Mouse (Mus musculus): ENCODE results near the gene Tas1r1. TPM values are rescaled to one million over a fixed set of nuclear protein-coding genes. Genes with fewer than 3 reads are reported as not detected.

The Tas1r1 gene
- polyA plus RNA-seq, 1 experiment from 2014 or later: 1.3 TPM

GRCm38 (mm10) chr4:152020024-152020423 lies 18.3 kb downstream of the Tas1r1 start:
- WGBS: 93% methylated on average over 21 of the region's 21 CpGs
- H3K4me2 ChIP-seq: no peak overlapping the region
- H3K9me3 ChIP-seq: no peaks in the 10 kb centered on the region
- peaks cover 22% of the 10 kb centered on the region for H3K4me1 ChIP-seq (replicated peaks)
- no peak overlapping the region for H3K9ac ChIP-seq
- peaks cover 77% of the 10 kb centered on the region for H3K36me3 ChIP-seq
- no peaks in the 10 kb centered on the region for H3K27me3 ChIP-seq
- no peak for ATAC-seq (ENCODE audit: low read depth)
- no peak overlapping the region for H3K4me3 ChIP-seq
- H3K27ac ChIP-seq (replicated peaks): no peak overlapping the region

GRCm38 (mm10) chr4:152019073-152019472 lies 19.3 kb downstream of the Tas1r1 start:
- no peak for ATAC-seq (ENCODE audit: low read depth)
- Histone ChIP-seq H3K4me3 (no peak overlapping the region), H3K4me1 (replicated peaks) (peaks cover 13% of the 10 kb centered on the region), H3K27me3 (no peaks in the 10 kb centered on the region), H3K36me3 (peaks cover 76% of the 10 kb centered on the region), H3K9me3 (no peaks in the 10 kb centered on the region), H3K27ac (replicated peaks) (no peak overlapping the region), H3K9ac (no peak overlapping the region), H3K4me2 (no peak overlapping the region)
- 85% methylated on average over 6 of the region's 6 CpGs for WGBS

- WGBS: 84% methylated on average over 12 of the region's 12 CpGs
- Histone ChIP-seq H3K27ac (replicated peaks) (no peak overlapping the region), H3K4me2 (no peak overlapping the region), H3K9ac (no peak overlapping the region), H3K4me1 (replicated peaks) (peaks cover 31% of the 10 kb centered on the region), H3K36me3 (peaks cover 23% of the 10 kb centered on the region; the same call in 1 of the 2 replicates), H3K4me3 (no peak overlapping the region), H3K9me3 (no peaks in the 10 kb centered on the region), H3K27me3 (peaks cover 25% of the 10 kb centered on the region)
- no peak for ATAC-seq (ENCODE audit: low read depth)
Observed at GRCm38 (mm10) chr4:152013036-152013813, 25.1 kb downstream of the Tas1r1 start.

- H3K27me3 ChIP-seq: peaks cover 36% of the 10 kb centered on the region
- no peak overlapping the region for H3K4me2 ChIP-seq
- H3K4me3 ChIP-seq: no peak overlapping the region
- no peak for ATAC-seq (ENCODE audit: low read depth)
- H3K36me3 ChIP-seq: peaks cover 20% of the 10 kb centered on the region; the same call in 1 of the 2 replicates
- peaks cover 42% of the 10 kb centered on the region for H3K4me1 ChIP-seq (replicated peaks)
- 90% methylated on average over 16 of the region's 16 CpGs for WGBS
- no peaks in the 10 kb centered on the region for H3K9me3 ChIP-seq
- no peak overlapping the region for H3K27ac ChIP-seq (replicated peaks)
- H3K9ac ChIP-seq: no peak overlapping the region
Observed at GRCm38 (mm10) chr4:152012109-152012508, 26.3 kb downstream of the Tas1r1 start.

GRCm38 (mm10) chr4:152011171-152011760 lies 27.1 kb downstream of the Tas1r1 start:
- Histone ChIP-seq H3K36me3 (peaks cover 20% of the 10 kb centered on the region; the same call in 1 of the 2 replicates), H3K4me2 (peak overlapping the region; percentile 100), H3K9ac (peak overlapping the region; percentile 76), H3K27me3 (peaks cover 45% of the 10 kb centered on the region), H3K27ac (replicated peaks) (no peak overlapping the region), H3K4me1 (replicated peaks) (peaks cover 44% of the 10 kb centered on the region), H3K4me3 (peak overlapping the region; percentile 66), H3K9me3 (no peaks in the 10 kb centered on the region)
- 83% methylated on average over 8 of the region's 8 CpGs for WGBS
- ATAC-seq (ENCODE audit: low read depth): no peak

GRCm38 (mm10) chr4:152010707-152011134 lies 27.6 kb downstream of the Tas1r1 start:
- peak overlapping the region; percentile 76 for H3K9ac ChIP-seq
- peaks cover 46% of the 10 kb centered on the region for H3K27me3 ChIP-seq
- peaks cover 16% of the 10 kb centered on the region; the same call in 1 of the 2 replicates for H3K36me3 ChIP-seq
- H3K4me1 ChIP-seq (replicated peaks): peaks cover 44% of the 10 kb centered on the region
- H3K4me3 ChIP-seq: peak overlapping the region; percentile 66
- H3K27ac ChIP-seq (replicated peaks): no peak overlapping the region
- H3K4me2 ChIP-seq: peak overlapping the region; percentile 100
- no peak for ATAC-seq (ENCODE audit: low read depth)
- 16% methylated on average over 13 of the region's 13 CpGs for WGBS
- H3K9me3 ChIP-seq: no peaks in the 10 kb centered on the region

GRCm38 (mm10) chr4:152010091-152010706 lies 28.2 kb downstream of the Tas1r1 start:
- WGBS: 3% methylated on average over 10 of the region's 10 CpGs
- ATAC-seq (ENCODE audit: low read depth): no peak
- peak overlapping the region; percentile 66 for H3K4me3 ChIP-seq

GRCm38 (mm10) chr4:152009076-152010051 lies 29.0 kb downstream of the Tas1r1 start:
- Histone ChIP-seq H3K27me3 (peaks cover 46% of the 10 kb centered on the region), H3K9ac (peak overlapping the region; percentile 76), H3K4me2 (peak overlapping the region; percentile 100), H3K9me3 (no peaks in the 10 kb centered on the region), H3K4me3 (peak overlapping the region; percentile 66), H3K4me1 (replicated peaks) (peaks cover 44% of the 10 kb centered on the region), H3K36me3 (0 out of 2 replicates have a peak, but pooled peaks cover 3% of the 10 kb centered on the region), H3K27ac (replicated peaks) (peak overlapping the region; percentile 77)
- peak; percentile 67 for ATAC-seq (ENCODE audit: low read depth)
- WGBS: under 1% methylated on average over 115 of the region's 115 CpGs

More at GRCm38 (mm10) chr4:152010091-152010706, 28.2 kb downstream of the Tas1r1 start:
- H3K27ac ChIP-seq (replicated peaks): no peak overlapping the region
- peak overlapping the region; percentile 76 for H3K9ac ChIP-seq
- peaks cover 44% of the 10 kb centered on the region for H3K4me1 ChIP-seq (replicated peaks)
- peak overlapping the region; percentile 100 for H3K4me2 ChIP-seq
- H3K27me3 ChIP-seq: peaks cover 46% of the 10 kb centered on the region
- no peaks in the 10 kb centered on the region for H3K9me3 ChIP-seq
- peaks cover 11% of the 10 kb centered on the region; the same call in 1 of the 2 replicates for H3K36me3 ChIP-seq

GRCm38 (mm10) chr4:152008622-152009075 lies 29.7 kb downstream of the Tas1r1 start, which contains the start of gene Klhl21:
TSS of gene Klhl21 (plus strand) at chr4:152008803.
- H3K4me3 ChIP-seq: peak within 1 kb of the TSS; percentile 66
- peaks cover 46% of the 10 kb centered on the region for H3K27me3 ChIP-seq
- H3K36me3 ChIP-seq: 0 out of 2 replicates have a peak, but pooled peaks cover 3% of the 10 kb centered on the region
- H3K4me1 ChIP-seq (replicated peaks): peaks cover 44% of the 10 kb centered on the region
- H3K27ac ChIP-seq (replicated peaks): peak within 1 kb of the TSS; percentile 77
- H3K9ac ChIP-seq: peak within 1 kb of the TSS; percentile 76
- peak; percentile 77 for ATAC-seq (ENCODE audit: low read depth)
- peak within 1 kb of the TSS; percentile 100 for H3K4me2 ChIP-seq
- whole genome bisulfite sequencing: under 1% methylated on average over 45 of the region's 45 CpGs
- no peaks in the 10 kb centered on the region for H3K9me3 ChIP-seq

GRCm38 (mm10) chr4:152008148-152008500 lies 30.2 kb downstream of the Tas1r1 start:
- Histone ChIP-seq H3K4me2 (peak overlapping the region; percentile 100), H3K27ac (replicated peaks) (peak overlapping the region; percentile 77; the same call in 1 of the 2 replicates), H3K4me1 (replicated peaks) (peaks cover 44% of the 10 kb centered on the region), H3K4me3 (peak overlapping the region; percentile 66), H3K27me3 (peaks cover 46% of the 10 kb centered on the region), H3K9ac (peak overlapping the region; percentile 76), H3K36me3 (0 out of 2 replicates have a peak, but pooled peaks cover 3% of the 10 kb centered on the region), H3K9me3 (no peaks in the 10 kb centered on the region)
- peak; percentile 12; the same call in 1 of the 2 replicates for ATAC-seq (ENCODE audit: low read depth)
- WGBS: 1% methylated on average over 14 of the region's 14 CpGs
